Mouse (Mus musculus) liver, adult 2 months (tissue): ENCODE data around the gene Shoc2.

Experiments used
- CTCF ChIP-seq: fragments of 200-500 bp; IDR thresholded peaks from 2 replicates; pipeline ENCODE4 v1.5.1; 2011; ENCODE audit warnings: low read depth, low read length, control low read depth
- POLR2A ChIP-seq: fragments of 200-500 bp; IDR thresholded peaks from 2 replicates; pipeline ENCODE4 v1.6.1; 2011; ENCODE audit warnings: low read length, control low read depth; ENCODE audit not compliant: insufficient read depth; ENCODE audit errors: extremely low read depth

GRCm38 (mm10) chr19:53982041-53982440, 37.9 kb downstream of the Shoc2 start:
- TF ChIP-seq POLR2A, result no peak
- no peak for TF ChIP-seq CTCF
